Mouse (Mus musculus) hindbrain, embryonic 10.5 days (tissue): ENCODE measurements around the gene Pik3r1. TPM values are rescaled to one million over a fixed set of nuclear protein-coding genes. Genes with fewer than 3 reads are reported as not detected.
A peak's percentile ranks its signal among the peaks of the same experiment; 100 is the strongest.

Experiments used
- DNase-seq: peaks from one replicate; pipeline ENCODE4 v3.0.0-alpha.2; 2017; ENCODE audit warnings: low spot score
- H3K27ac ChIP-seq: fragments of 300-500 bp; sonication (generic); 2 replicates; pipeline ENCODE4 v1.5.1; 2016; ENCODE audit warnings: mild to moderate bottlenecking, moderate library complexity
- H3K27me3 ChIP-seq: fragments of 300-500 bp; sonication (generic); 2 replicates; pipeline ENCODE4 v1.6.1; 2016; ENCODE audit warnings: mild to moderate bottlenecking; ENCODE audit not compliant: poor library complexity, insufficient read depth, severe bottlenecking
- H3K36me3 ChIP-seq: fragments of 300-500 bp; sonication (generic); 2 replicates; pipeline ENCODE4 v1.6.1; 2016; ENCODE audit warnings: mild to moderate bottlenecking, moderate library complexity
- H3K4me1 ChIP-seq: fragments of 300-500 bp; sonication (generic); replicated peaks from 2 replicates; pipeline ENCODE4 v1.6.1; 2016; ENCODE audit warnings: mild to moderate bottlenecking
- H3K4me3 ChIP-seq: fragments of 300-500 bp; sonication (generic); 2 replicates; pipeline ENCODE4 v1.5.1; 2016; ENCODE audit warnings: mild to moderate bottlenecking, moderate library complexity
- H3K9me3 ChIP-seq: fragments of 300-500 bp; sonication (generic); 2 replicates; pipeline ENCODE4 v1.6.1; 2016; ENCODE audit warnings: mild to moderate bottlenecking, moderate library complexity
- WGBS: fragments of 180-500 bp; shearing (Covaris S2); methylation state at CpG from one replicate; pipeline ENCODE4 v1.1.7; 2016; 5-methylcytosine and 5-hydroxymethylcytosine counted together
- polyA plus RNA-seq: library from polyadenylated mRNA; unstranded; fragments of >200 nt; fragmentation: Nextera tagmentation; extraction: Ambion mirVana; gene quantifications from 2 replicates; pipeline ENCODE4 v1.2.1, GENCODE M21; 2016

The Pik3r1 gene
- polyA plus RNA-seq, 1 experiment from 2014 or later = 12.6 TPM

GRCm38 (mm10) chr13:101742596-101742995 lies 25.4 kb downstream of the Pik3r1 start:
- H3K4me1 ChIP-seq = peaks cover 8% of the 10 kb centered on the region
- no peak overlapping the region for H3K4me3 ChIP-seq
- 75% methylated on average over 6 of the region's 6 CpGs for WGBS
- no peak for DNase-seq
- no peaks in the 10 kb centered on the region for H3K27me3 ChIP-seq
- no peak overlapping the region for H3K27ac ChIP-seq
- no peaks in the 10 kb centered on the region for H3K9me3 ChIP-seq
- H3K36me3 ChIP-seq = no peaks in the 10 kb centered on the region

- no peak overlapping the region for H3K27ac ChIP-seq
- H3K4me3 ChIP-seq = no peak overlapping the region
- WGBS = 91% methylated on average over 11 of the region's 11 CpGs
- no peak for DNase-seq
- peaks cover 8% of the 10 kb centered on the region for H3K4me1 ChIP-seq
- no peaks in the 10 kb centered on the region for H3K36me3 ChIP-seq
- H3K9me3 ChIP-seq = no peaks in the 10 kb centered on the region
- H3K27me3 ChIP-seq = no peaks in the 10 kb centered on the region
Measured at GRCm38 (mm10) chr13:101741530-101742309, 26.3 kb downstream of the Pik3r1 start.

GRCm38 (mm10) chr13:101739732-101740381 lies 28.2 kb downstream of the Pik3r1 start:
- no peak overlapping the region for H3K4me3 ChIP-seq
- no peak for DNase-seq
- H3K27ac ChIP-seq = no peak overlapping the region
- peaks cover 8% of the 10 kb centered on the region for H3K4me1 ChIP-seq
- no peaks in the 10 kb centered on the region for H3K27me3 ChIP-seq
- 80% methylated on average over 4 of the region's 4 CpGs for WGBS
- no peaks in the 10 kb centered on the region for H3K36me3 ChIP-seq
- H3K9me3 ChIP-seq = no peaks in the 10 kb centered on the region

- no peaks in the 10 kb centered on the region for H3K36me3 ChIP-seq
- WGBS = 82% methylated on average over 6 of the region's 6 CpGs
- no peak overlapping the region for H3K27ac ChIP-seq
Measured at GRCm38 (mm10) chr13:101738769-101739168, 29.2 kb downstream of the Pik3r1 start.

GRCm38 (mm10) chr13:101736521-101737387 lies 31.3 kb downstream of the Pik3r1 start:
- no peak overlapping the region for H3K27ac ChIP-seq
- H3K4me1 ChIP-seq = peaks cover 8% of the 10 kb centered on the region
- no peaks in the 10 kb centered on the region for H3K27me3 ChIP-seq
- no peaks in the 10 kb centered on the region for H3K36me3 ChIP-seq
- no peak overlapping the region for H3K4me3 ChIP-seq
- no peaks in the 10 kb centered on the region for H3K9me3 ChIP-seq
- 75% methylated on average over 16 of the region's 16 CpGs for WGBS
- no peak for DNase-seq

More at GRCm38 (mm10) chr13:101738769-101739168, 29.2 kb downstream of the Pik3r1 start:
- no peaks in the 10 kb centered on the region for H3K9me3 ChIP-seq
- H3K4me3 ChIP-seq = no peak overlapping the region
- H3K27me3 ChIP-seq = no peaks in the 10 kb centered on the region
- no peak for DNase-seq
- peaks cover 8% of the 10 kb centered on the region for H3K4me1 ChIP-seq

GRCm38 (mm10) chr13:101735364-101736120 lies 32.5 kb downstream of the Pik3r1 start:
- WGBS = 70% methylated on average over 8 of the region's 8 CpGs
- Histone ChIP-seq H3K4me3 (no peak overlapping the region), H3K27ac (no peak overlapping the region), H3K36me3 (no peaks in the 10 kb centered on the region), H3K27me3 (no peaks in the 10 kb centered on the region), H3K4me1 (peaks cover 10% of the 10 kb centered on the region), H3K9me3 (no peaks in the 10 kb centered on the region)
- DNase-seq = no peak

- H3K4me1 ChIP-seq = peaks cover 20% of the 10 kb centered on the region
- no peaks in the 10 kb centered on the region for H3K27me3 ChIP-seq
- no peaks in the 10 kb centered on the region for H3K9me3 ChIP-seq
- 87% methylated on average over 7 of the region's 7 CpGs for WGBS
- H3K4me3 ChIP-seq = no peak overlapping the region
- H3K36me3 ChIP-seq = no peaks in the 10 kb centered on the region
- DNase-seq = no peak
- no peak overlapping the region for H3K27ac ChIP-seq
Measured at GRCm38 (mm10) chr13:101734227-101734626, 33.8 kb downstream of the Pik3r1 start.

GRCm38 (mm10) chr13:101732675-101733074 lies 35.3 kb downstream of the Pik3r1 start:
- DNase-seq = no peak
- Histone ChIP-seq H3K4me1 (peaks cover 17% of the 10 kb centered on the region), H3K27me3 (no peaks in the 10 kb centered on the region), H3K27ac (no peak overlapping the region), H3K9me3 (no peaks in the 10 kb centered on the region), H3K4me3 (no peak overlapping the region), H3K36me3 (no peaks in the 10 kb centered on the region)
- 82% methylated on average over 10 of the region's 10 CpGs for WGBS

- Histone ChIP-seq H3K4me3 (no peak overlapping the region), H3K27me3 (no peaks in the 10 kb centered on the region), H3K9me3 (no peaks in the 10 kb centered on the region), H3K27ac (no peak overlapping the region), H3K4me1 (peaks cover 17% of the 10 kb centered on the region), H3K36me3 (no peaks in the 10 kb centered on the region)
- no peak for DNase-seq
- 91% methylated on average over 7 of the region's 7 CpGs for WGBS
Measured at GRCm38 (mm10) chr13:101731777-101732176, 36.2 kb downstream of the Pik3r1 start.

- H3K27ac ChIP-seq = 0 out of 2 replicates have a peak overlapping the region, but pooled peaks have one; percentile 23
- 72% methylated on average over 8 of the region's 8 CpGs for WGBS
Measured at GRCm38 (mm10) chr13:101730351-101730750, 37.7 kb downstream of the Pik3r1 start.

GRCm38 (mm10) chr13:101729248-101730055 lies 38.6 kb downstream of the Pik3r1 start:
- peak; percentile 42 for DNase-seq
- Histone ChIP-seq H3K4me3 (no peak overlapping the region), H3K36me3 (no peaks in the 10 kb centered on the region), H3K27me3 (no peaks in the 10 kb centered on the region), H3K4me1 (peaks cover 17% of the 10 kb centered on the region), H3K9me3 (no peaks in the 10 kb centered on the region), H3K27ac (0 out of 2 replicates have a peak overlapping the region, but pooled peaks have one; percentile 23)
- WGBS = 57% methylated on average over 4 of the region's 4 CpGs

More at GRCm38 (mm10) chr13:101730351-101730750, 37.7 kb downstream of the Pik3r1 start:
- Histone ChIP-seq H3K27me3 (no peaks in the 10 kb centered on the region), H3K4me3 (no peak overlapping the region), H3K36me3 (no peaks in the 10 kb centered on the region), H3K9me3 (no peaks in the 10 kb centered on the region), H3K4me1 (peaks cover 17% of the 10 kb centered on the region)
- DNase-seq = no peak
